Mouse (Mus musculus) left cerebral cortex, adult 2 months (tissue): ENCODE measurements around the gene Nfatc2. TPM values are rescaled to one million over a fixed set of nuclear protein-coding genes. Genes with fewer than 3 reads are reported as not detected.
A peak's percentile ranks its signal among the peaks of the same experiment; 100 is the strongest.

ENCODE experiments used
- DNase-seq, 2 experiments: peaks; one replicate each; pipeline ENCODE4 v3.0.0; 2021 to 2022; ENCODE audit warnings: low spot score in 2 of 2, mixed read lengths in 1 of 2; ENCODE audit errors: extremely low spot score in 1 of 2
- H3K27ac ChIP-seq: fragments of 200-600 bp; 2 replicates; pipeline ENCODE4 v1.8.1; 2022
- H3K4me3 ChIP-seq: fragments of 200-600 bp; 2 replicates; pipeline ENCODE4 v1.8.1; 2022
- CTCF ChIP-seq: fragments of 200-600 bp; IDR thresholded peaks from 2 replicates; pipeline ENCODE4 v1.8.1; 2022; ENCODE audit warnings: antibody characterized with exemption, mild to moderate bottlenecking, moderate library complexity
- intact Hi-C: fragments of 180-260 bp; cut with DNase I; formaldehyde crosslinking; loops from one replicate; pipeline ENCODE4 v1.15.1; 2025
- microRNA-seq, 2 experiments: library from miRNA; unstranded; fragments of <30 nt; microRNA quantifications; one replicate each; pipeline ENCODE4 v1.2.0; 2021
- total RNA-seq, 2 experiments: library from RNA; stranded (reverse); gene quantifications; 2 replicates each; pipeline ENCODE4 v1.2.3; 2021

Gene Nfatc2
- total RNA-seq, 2 experiments from 2014 or later: 11.2 to 12.1 TPM

- Histone ChIP-seq H3K4me3 (no peak overlapping the region), H3K27ac (peak overlapping the region; percentile 15; the same call in 1 of the 2 replicates)
- intact Hi-C loops: no loop called here
- no peak for DNase-seq
- no peak for TF ChIP-seq CTCF
Observed at GRCm38 (mm10) chr2:168434187-168434586, 167.3 kb downstream of the Nfatc2 start.

- peak; percentile 28 for TF ChIP-seq CTCF
- Histone ChIP-seq H3K27ac (no peak overlapping the region; the same call in 1 of the 2 replicates), H3K4me3 (no peak overlapping the region)
- intact Hi-C loops: no loop called here
- no peak for DNase-seq
Observed at GRCm38 (mm10) chr2:168433392-168433791, 168.1 kb downstream of the Nfatc2 start.

GRCm38 (mm10) chr2:168432394-168432793 is 169.1 kb downstream of the Nfatc2 start:
- no peak overlapping the region for H3K4me3 ChIP-seq
- intact Hi-C loops: no loop called here
- DNase-seq: no peak
- no peak for TF ChIP-seq CTCF
- peak overlapping the region; percentile 50 for H3K27ac ChIP-seq

- no peak for DNase-seq
- no peak overlapping the region for H3K27ac ChIP-seq
- intact Hi-C loops: loop anchor here (1.0 kb wide), 1 partner anchor 10 kb away; no protein-coding TSS in a partner anchor
- no peak overlapping the region for H3K4me3 ChIP-seq
- TF ChIP-seq CTCF: no peak
Observed at GRCm38 (mm10) chr2:168429598-168429997, 171.9 kb downstream of the Nfatc2 start.

- peak in 1 of 2 experiments; percentile 47 for DNase-seq
- TF ChIP-seq CTCF: peak; percentile 25
- intact Hi-C loops: no loop called here
- Histone ChIP-seq H3K4me3 (no peak overlapping the region), H3K27ac (no peak overlapping the region)
Observed at GRCm38 (mm10) chr2:168428375-168428901, 173.0 kb downstream of the Nfatc2 start.

Small RNAs within 50 kb of the gene (microRNA-seq; reads per million reads assigned to microRNA genes)
- 15.1 to 15.6 reads per million in 2 experiments for gene Mir7004

Other genes starting within 250 kb of the Nfatc2 start
- 100 to 1,000 TPM; 406 to 408 TPM for gene Atp9a, start 140.8 kb upstream of the Nfatc2 start, total RNA-seq
- under 1 TPM; 0.14 to 0.51 TPM for gene Sall4, start 166.3 kb upstream of the Nfatc2 start, total RNA-seq